Mouse (Mus musculus) megakaryocyte-erythroid progenitor cell, adult 5-6 weeks (primary cell): ENCODE results near the gene Prmt3. TPM values are rescaled to one million over a fixed set of nuclear protein-coding genes. Genes with fewer than 3 reads are reported as not detected.

Experiments used
- ATAC-seq: replicated peaks from 2 replicates; pipeline ENCODE4 v1.8.0; 2016; ENCODE audit warnings: mild to moderate bottlenecking, inconsistent platforms; ENCODE audit not compliant: severe bottlenecking, poor library complexity, low FRiP score, low TSS enrichment
- total RNA-seq, 2 experiments: library from RNA; stranded (forward) in 1 of 2; stranded (reverse) in 1 of 2; fragments of 200-1000, 215-1000 nt in 1 of 2; fragments of >200 nt in 1 of 2; fragmentation: Nextera tagmentation in 1 of 2; gene quantifications; 2 replicates each; pipeline ENCODE4 v1.2.3; 2014 to 2017

Prmt3 gene
- total RNA-seq, 2 experiments from 2014 or later: 72.9 to 84.2 TPM

GRCm38 (mm10) chr7:49786618-49787382 lies 8.7 kb downstream of the Prmt3 start:
- peak; percentile 68 for ATAC-seq

- ATAC-seq: no peak
Measured at GRCm38 (mm10) chr7:49787383-49787645, 9.2 kb downstream of the Prmt3 start.

GRCm38 (mm10) chr7:49794304-49794703 lies 16.2 kb downstream of the Prmt3 start:
- no peak for ATAC-seq

GRCm38 (mm10) chr7:49797171-49797570 lies 19.0 kb downstream of the Prmt3 start:
- ATAC-seq: no peak

GRCm38 (mm10) chr7:49803511-49803910 lies 25.4 kb downstream of the Prmt3 start:
- no peak for ATAC-seq

- ATAC-seq: peak; percentile 51
Measured at GRCm38 (mm10) chr7:49804638-49805165, 26.6 kb downstream of the Prmt3 start.

GRCm38 (mm10) chr7:49805618-49806017 lies 27.5 kb downstream of the Prmt3 start:
- ATAC-seq: peak; percentile 71

- peak; percentile 66 for ATAC-seq
Measured at GRCm38 (mm10) chr7:49807093-49807682, 29.0 kb downstream of the Prmt3 start.

- no peak for ATAC-seq
Measured at GRCm38 (mm10) chr7:49807846-49808622, 29.9 kb downstream of the Prmt3 start.

- ATAC-seq: no peak
Measured at GRCm38 (mm10) chr7:49809100-49809499, 31.0 kb downstream of the Prmt3 start.

- no peak for ATAC-seq
Measured at GRCm38 (mm10) chr7:49809562-49809961, 31.4 kb downstream of the Prmt3 start.

- ATAC-seq: no peak
Measured at GRCm38 (mm10) chr7:49811346-49811745, 33.2 kb downstream of the Prmt3 start.

- ATAC-seq: no peak
Measured at GRCm38 (mm10) chr7:49819393-49819792, 41.2 kb downstream of the Prmt3 start.

- no peak for ATAC-seq
Measured at GRCm38 (mm10) chr7:49821370-49821769, 43.2 kb downstream of the Prmt3 start.

- no peak for ATAC-seq
Measured at GRCm38 (mm10) chr7:49822028-49822427, 43.9 kb downstream of the Prmt3 start.

GRCm38 (mm10) chr7:49823595-49823994 lies 45.4 kb downstream of the Prmt3 start:
- no peak for ATAC-seq

- peak; percentile 64 for ATAC-seq
Measured at GRCm38 (mm10) chr7:49824043-49824442, 45.9 kb downstream of the Prmt3 start.

GRCm38 (mm10) chr7:49824581-49824980 lies 46.4 kb downstream of the Prmt3 start:
- no peak for ATAC-seq

- no peak for ATAC-seq
Measured at GRCm38 (mm10) chr7:49825492-49825891, 47.3 kb downstream of the Prmt3 start.

- no peak for ATAC-seq
Measured at GRCm38 (mm10) chr7:49827920-49828319, 49.8 kb downstream of the Prmt3 start.
